Comparison of ENCODE assay signal across 9 mouse cellular contexts in the genomic region with DNA sequence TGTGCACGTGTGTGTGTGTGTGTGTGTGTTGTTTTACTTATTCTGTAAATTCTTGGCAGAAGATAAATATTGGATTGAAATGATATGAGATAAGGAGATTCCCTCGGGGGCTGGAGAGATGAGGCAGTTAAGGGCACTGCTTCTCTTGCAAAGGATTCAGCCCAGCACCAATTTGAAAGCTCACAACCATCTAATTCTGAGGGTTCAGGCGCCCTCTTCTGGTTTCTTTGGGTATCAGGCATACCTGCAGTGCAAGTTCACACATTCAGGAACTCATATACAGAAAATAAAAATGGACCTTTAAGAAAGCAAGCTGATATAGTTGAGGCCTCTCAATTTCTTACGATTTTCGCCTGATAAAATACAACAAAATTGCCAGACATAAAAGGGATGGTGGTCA. TPM values are rescaled to one million over a fixed set of nuclear protein-coding genes. Genes with fewer than 3 reads are reported as not detected.
DNase-seq lines count a peak whose midpoint lies in the region; ATAC-seq lines count a peak whose summit lies in the region.
"Had no signal": no experiment of that assay in that cellular context is flagged by ENCODE, and none has a peak within 500 bp of the region (broad histone marks: within the 10 kb centered on the region; RNA-seq: fewer than 3 reads in every experiment).

No protein-coding gene starts in this region.

- H3K36me3 ChIP-seq in hindbrain, embryonic 10.5 days, result no peaks in the 10 kb centered on the region
- H3K36me3 ChIP-seq in hindbrain, embryonic 13.5 days, result no peaks in the 10 kb centered on the region
- H3K36me3 ChIP-seq: embryonic facial prominence, embryonic 12.5 days had no signal

- peak; percentile 59 for DNase-seq in hindbrain, embryonic 10.5 days (ENCODE audit: low spot score)
- DNase-seq in ES-CJ7 (ENCODE audit: low read depth, low spot score), result peak; percentile 71
- DNase-seq in c-Kit-positive CD71-positive TER-119-negative erythroid progenitor cells, embryonic 14.5 days (ENCODE audit: low read depth), result peak; percentile 53
- peak; percentile 48 to 60 for DNase-seq in frontal cortex, postnatal 25 days (ENCODE audit: low spot score in 2 of 2)
- peak; percentile 72 for DNase-seq in layer of hippocampus, adult 9-10 months (ENCODE audit: low spot score)
- peak; percentile 88 for DNase-seq in lung, postnatal 36 days
- DNase-seq in thymus, postnatal 14 days, result peak; percentile 56

- 39% methylated on average over 5 of the region's 5 CpGs for WGBS in hindbrain, embryonic 10.5 days
- WGBS in hindbrain, embryonic 13.5 days, result 32% methylated on average over 5 of the region's 5 CpGs

- H3K4me3 ChIP-seq in hindbrain, embryonic 10.5 days, result no peak overlapping the region
- no peak overlapping the region for H3K4me3 ChIP-seq in hindbrain, embryonic 13.5 days
- H3K4me3 ChIP-seq: embryonic facial prominence, embryonic 12.5 days had no signal

- 0 out of 2 replicates have a peak, but pooled peaks cover under 1% of the 10 kb centered on the region for H3K4me1 ChIP-seq in hindbrain, embryonic 10.5 days (replicated peaks)
- H3K4me1 ChIP-seq in hindbrain, embryonic 13.5 days (replicated peaks), result no peaks in the 10 kb centered on the region
- H3K4me1 ChIP-seq: embryonic facial prominence, embryonic 12.5 days had no signal

- no peak overlapping the region for H3K27ac ChIP-seq in hindbrain, embryonic 10.5 days
- no peak overlapping the region for H3K27ac ChIP-seq in hindbrain, embryonic 13.5 days
- H3K27ac ChIP-seq: embryonic facial prominence, embryonic 12.5 days had no signal

- no peaks in the 10 kb centered on the region for H3K9me3 ChIP-seq in hindbrain, embryonic 10.5 days
- H3K9me3 ChIP-seq in hindbrain, embryonic 13.5 days, result no peaks in the 10 kb centered on the region

- H3K4me2 ChIP-seq in hindbrain, embryonic 13.5 days, result no peak overlapping the region
- H3K4me2 ChIP-seq: embryonic facial prominence, embryonic 12.5 days had no signal

- H3K27me3 ChIP-seq in hindbrain, embryonic 10.5 days (ENCODE audit: insufficient read depth, poor library complexity, severe bottlenecking), result no peaks in the 10 kb centered on the region
- H3K27me3 ChIP-seq in hindbrain, embryonic 13.5 days, result no peaks in the 10 kb centered on the region
- H3K27me3 ChIP-seq: embryonic facial prominence, embryonic 12.5 days had no signal

- ATAC-seq in hindbrain, embryonic 13.5 days (ENCODE audit: low FRiP score), result no peak

- H3K9ac ChIP-seq in hindbrain, embryonic 13.5 days, result no peak overlapping the region
- H3K9ac ChIP-seq: embryonic facial prominence, embryonic 12.5 days had no signal

RNA-seq across cellular contexts. Expression of gene Higd1c, which starts 10.7 kb away (rescaled TPM):
- 0.47 TPM in 1 of 2 replicates, not detected in the other for polyA plus RNA-seq in hindbrain, embryonic 10.5 days (2016; fragmentation: Nextera tagmentation; extraction: Ambion mirVana)
- polyA plus RNA-seq in hindbrain, embryonic 13.5 days (2015; fragmentation: Nextera tagmentation; extraction: Ambion mirVana), result not detected in 2 replicates
- polyA plus RNA-seq: embryonic facial prominence, embryonic 12.5 days had no signal

RNA-seq across cellular contexts. Expression of gene Mettl7a2, which starts 22.1 kb away (rescaled TPM):
- polyA plus RNA-seq in hindbrain, embryonic 10.5 days (2016; fragmentation: Nextera tagmentation; extraction: Ambion mirVana), result not detected in 2 replicates
- polyA plus RNA-seq in hindbrain, embryonic 13.5 days (2015; fragmentation: Nextera tagmentation; extraction: Ambion mirVana), result not detected in 2 replicates
- polyA plus RNA-seq: embryonic facial prominence, embryonic 12.5 days had no signal

RNA-seq across cellular contexts. Expression of gene Methig1, which starts 22.1 kb away (rescaled TPM):
- polyA plus RNA-seq in hindbrain, embryonic 10.5 days (2016; fragmentation: Nextera tagmentation; extraction: Ambion mirVana), result 0.21 TPM in 1 of 2 replicates, not detected in the other
- 0.62 TPM in 1 of 2 replicates, not detected in the other for polyA plus RNA-seq in hindbrain, embryonic 13.5 days (2015; fragmentation: Nextera tagmentation; extraction: Ambion mirVana)

RNA-seq across cellular contexts. Expression of gene Mettl7a3, which starts 40.3 kb away (rescaled TPM):
- polyA plus RNA-seq in hindbrain, embryonic 10.5 days (2016; fragmentation: Nextera tagmentation; extraction: Ambion mirVana), result not detected in 2 replicates
- polyA plus RNA-seq in hindbrain, embryonic 13.5 days (2015; fragmentation: Nextera tagmentation; extraction: Ambion mirVana), result 0.13 and 0.31 TPM in 2 replicates

RNA-seq across cellular contexts. Expression of gene Gm5475, which starts 46.9 kb away (rescaled TPM):
- polyA plus RNA-seq in hindbrain, embryonic 10.5 days (2016; fragmentation: Nextera tagmentation; extraction: Ambion mirVana), result not detected in 2 replicates
- polyA plus RNA-seq in hindbrain, embryonic 13.5 days (2015; fragmentation: Nextera tagmentation; extraction: Ambion mirVana), result 0.10 and 0.14 TPM in 2 replicates
